Mouse (Mus musculus) heart, postnatal 10 days (tissue): ENCODE measurements at regions not wholly inside any gene's neighbourhood (a gene's known extent, or its start where the extent isn't known, plus 50 kb on each side); places are given as distances from the start of the nearest gene placed in this dataset.

Experiments used
- DNase-seq, 2 experiments: peaks; one replicate each; pipeline ENCODE4 v3.0.0; 2021
- intact Hi-C: fragments of 180-260 bp; cut with DNase I; formaldehyde crosslinking; loops from one replicate; pipeline ENCODE4 v1.15.1; 2025

DNA sequence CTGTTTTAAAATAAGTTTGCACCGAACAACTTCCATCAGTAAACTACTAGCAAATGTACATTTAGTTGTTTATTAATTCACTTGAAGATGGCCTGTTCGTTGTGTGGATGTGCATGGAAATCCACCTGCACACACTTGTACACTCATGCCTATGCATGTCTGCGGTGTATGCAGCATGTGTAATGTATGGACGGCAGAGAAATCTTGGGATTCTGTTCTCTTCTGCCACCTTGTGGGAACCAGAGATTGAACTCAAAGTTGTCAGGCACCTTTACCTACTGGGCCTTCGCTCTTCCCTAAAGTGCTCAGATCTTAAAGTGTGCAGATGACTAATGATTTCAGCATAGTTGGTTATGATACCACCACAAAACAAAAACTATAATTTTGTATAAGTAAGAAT, 137.4 kb downstream of the Kitl start:
- peak; percentile 16 to 24 for DNase-seq
- intact Hi-C loops: loop anchor here (5.0 to 10.0 kb wide), 3 partner anchors 136 to 511 kb away; partner anchors contain the start of gene Kitl

DNA sequence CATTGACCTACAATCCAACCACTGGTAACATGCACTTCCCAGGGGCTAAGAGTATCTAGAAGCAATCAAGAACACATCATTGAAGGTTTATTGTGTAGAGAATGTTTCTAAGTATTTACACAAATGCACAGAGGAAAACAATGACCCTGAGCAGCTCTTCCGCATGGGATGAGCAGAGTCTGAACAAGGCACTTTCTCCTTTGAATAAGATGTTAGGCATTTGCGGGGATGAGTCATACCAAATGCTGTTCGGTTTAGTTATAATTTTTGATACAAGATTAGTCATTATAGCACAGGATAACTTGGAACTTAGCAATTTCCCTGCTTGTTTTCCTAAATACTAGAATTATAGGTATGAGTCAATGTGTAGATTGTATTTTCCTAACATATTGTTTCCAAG, 137.9 kb downstream of the Kitl start:
- intact Hi-C loops: loop anchor here (5.0 to 10.0 kb wide), 3 partner anchors 136 to 511 kb away; partner anchors contain the start of gene Kitl
- DNase-seq: no peak

DNA sequence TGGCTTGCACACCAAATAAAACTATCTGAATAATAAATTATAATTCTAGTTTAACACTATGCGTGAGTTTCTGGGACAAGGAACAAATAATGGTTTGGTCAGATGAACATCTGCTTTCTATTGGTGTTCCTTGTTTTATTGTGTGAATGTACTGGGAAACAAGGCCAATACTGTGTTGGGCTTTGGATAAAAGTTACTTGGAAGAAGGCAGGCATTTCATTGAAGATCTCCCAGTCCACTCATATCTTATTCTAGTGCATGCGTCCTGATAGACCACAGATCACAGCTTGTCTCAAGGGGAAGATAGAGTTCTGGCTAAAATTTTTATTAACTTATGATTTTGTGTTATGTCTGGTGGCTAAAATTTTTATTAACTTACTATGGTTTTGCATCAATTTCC, 140.1 kb downstream of the Kitl start:
- DNase-seq: no peak
- intact Hi-C loops: loop anchor here (5.0 to 10.0 kb wide), 2 partner anchors 118 to 321 kb away; no protein-coding TSS in a partner anchor

DNA sequence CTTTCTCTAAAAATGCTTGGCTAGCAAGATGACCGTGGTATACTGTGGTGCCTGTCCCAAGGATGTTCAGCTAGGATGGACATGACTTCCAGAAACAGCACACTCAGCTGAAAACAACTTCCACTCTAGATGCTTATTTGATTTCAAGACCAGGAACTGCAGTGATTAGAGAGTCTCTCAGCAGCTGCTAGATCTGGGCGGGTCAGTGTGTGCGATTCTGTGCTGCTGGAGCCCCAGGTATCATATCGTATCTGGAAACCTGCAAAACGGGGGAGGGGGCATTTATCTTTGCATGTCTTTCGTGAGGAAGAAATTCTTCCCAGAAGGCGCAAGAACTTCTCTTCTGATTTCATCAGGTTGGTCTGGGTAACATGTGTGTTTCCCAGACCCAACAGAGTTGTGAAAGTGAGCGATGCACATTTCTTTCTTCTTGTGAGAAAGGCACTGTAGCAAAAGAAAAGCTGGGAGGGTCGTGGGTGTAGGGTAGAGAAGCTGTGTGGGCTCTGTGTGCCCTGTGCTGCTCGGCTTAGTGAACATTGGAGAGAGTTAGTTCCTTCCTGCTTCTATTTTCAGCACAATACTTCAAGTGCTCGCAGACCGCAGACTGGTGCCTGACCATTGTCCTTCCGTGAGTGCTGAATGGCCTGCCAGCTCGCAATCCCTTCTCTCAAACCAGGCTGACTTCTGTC, 144.6 kb downstream of the Kitl start:
- intact Hi-C loops: loop anchor here (5.0 to 10.0 kb wide), 3 partner anchors 123 to 405 kb away; partner anchors contain the start of gene Csl

DNA sequence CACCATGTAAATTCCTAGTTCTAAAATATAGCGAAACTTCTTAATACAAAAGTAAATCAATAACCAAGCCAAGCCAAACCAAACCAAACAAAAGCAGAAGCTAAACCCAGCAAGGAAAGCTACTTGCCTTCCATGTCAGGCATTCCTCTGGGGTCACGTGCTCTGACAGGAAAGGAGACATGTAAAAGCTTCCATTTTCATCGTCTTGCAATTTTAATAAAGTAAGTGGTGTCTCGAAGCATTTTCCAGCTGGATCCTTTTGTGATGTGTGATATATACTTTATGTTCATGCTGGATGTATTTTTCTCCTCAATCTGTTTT, 145.1 kb downstream of the Kitl start:
- intact Hi-C loops: loop anchor here (10.0 kb wide), 1 partner anchor 406 kb away; the partner anchor contains the start of gene Csl
- DNase-seq: no peak

More for the DNA sequence above, 144.6 kb downstream of the Kitl start:
- DNase-seq: peak; percentile 51 to 61

DNA sequence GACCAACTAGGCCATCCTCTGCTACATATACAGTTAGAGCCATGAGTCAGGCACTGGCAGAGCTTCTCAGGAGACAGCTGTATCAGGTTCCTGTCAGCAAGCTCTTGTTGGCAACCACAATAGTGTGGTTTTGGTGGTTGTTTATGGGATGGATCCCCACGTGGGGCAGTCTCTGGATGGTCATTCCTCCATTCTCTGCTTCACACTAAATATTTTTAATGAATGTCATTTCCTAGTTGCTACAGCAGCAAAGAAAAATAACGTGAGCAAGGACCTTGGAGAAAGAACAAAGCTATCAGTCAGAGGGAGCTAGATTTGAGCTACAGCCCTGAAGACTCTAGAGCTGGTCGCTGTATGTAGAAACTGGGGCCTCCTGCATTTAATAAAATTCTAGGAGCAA, 145.7 kb downstream of the Kitl start:
- intact Hi-C loops: loop anchor here (10.0 kb wide), 1 partner anchor 406 kb away; the partner anchor contains the start of gene Csl
- DNase-seq: peak; percentile 9 to 10

DNA sequence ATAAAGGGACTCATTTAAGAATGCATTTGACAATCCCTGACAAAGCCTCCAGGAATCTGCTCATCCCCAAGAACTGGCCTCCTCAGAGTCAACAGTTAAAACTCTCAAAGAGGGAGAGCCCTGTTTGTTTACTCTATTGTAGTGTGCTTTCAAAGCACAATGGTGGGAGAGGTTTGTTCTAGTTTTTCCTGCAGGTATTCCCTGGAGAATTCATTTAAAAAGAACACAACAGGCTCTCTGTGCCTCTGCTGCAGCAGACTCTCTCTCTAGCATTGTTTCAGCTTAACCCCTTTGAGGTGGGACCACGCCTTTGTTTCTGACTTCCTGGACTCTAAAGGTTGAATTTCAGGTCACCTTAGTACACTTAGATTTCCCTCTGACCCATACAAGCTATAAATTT, 149.1 kb downstream of the Kitl start:
- intact Hi-C loops: loop anchor here (10.0 kb wide), 1 partner anchor 410 kb away; the partner anchor contains the start of gene Csl

DNA sequence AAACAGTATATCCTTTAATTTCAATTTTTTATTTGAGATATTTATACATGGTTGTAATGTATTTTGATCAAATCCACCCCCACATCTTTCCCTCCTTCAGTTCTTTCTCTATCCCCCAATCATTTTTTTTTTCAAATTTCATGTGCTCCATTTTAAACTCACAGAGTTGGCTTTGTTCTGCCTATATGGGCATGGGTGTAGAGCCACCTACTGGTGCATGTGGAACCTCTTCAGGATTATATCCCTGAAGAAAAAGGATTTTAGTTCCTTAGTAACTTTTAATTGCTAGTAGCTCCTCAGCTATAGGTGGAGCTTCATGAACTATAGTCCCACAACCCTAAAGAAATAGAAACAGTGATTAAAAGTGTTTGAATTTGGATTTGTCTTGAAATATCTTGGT, 155.4 kb downstream of the Kitl start:
- DNase-seq: peak; percentile 21 to 36
- intact Hi-C loops: loop anchor here (2.0 to 10.0 kb wide), 3 partner anchors 304 to 530 kb away; no protein-coding TSS in a partner anchor

More for the DNA sequence above, 149.1 kb downstream of the Kitl start:
- DNase-seq: no peak

DNA sequence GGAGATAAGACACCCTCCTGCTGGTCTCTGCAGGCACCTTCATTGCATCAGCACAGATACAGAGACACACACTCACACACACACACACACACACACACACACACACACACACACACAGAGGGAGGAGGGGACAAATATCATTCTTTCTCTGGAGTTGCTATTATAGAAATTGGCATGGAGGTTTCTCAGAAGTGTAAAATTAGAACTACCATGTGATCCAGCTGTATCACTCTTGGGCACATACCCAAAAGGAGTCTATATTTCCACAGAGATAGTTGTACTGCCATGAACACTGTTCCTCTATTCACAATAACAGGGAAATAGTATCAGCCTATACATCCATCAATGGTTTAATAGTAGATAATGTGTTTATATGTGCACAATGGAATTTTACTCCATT, 137.8 kb upstream of the Gm4301 start:
- DNase-seq: peak in 1 of 2 experiments; percentile 5
- intact Hi-C loops: no loop called here

DNA sequence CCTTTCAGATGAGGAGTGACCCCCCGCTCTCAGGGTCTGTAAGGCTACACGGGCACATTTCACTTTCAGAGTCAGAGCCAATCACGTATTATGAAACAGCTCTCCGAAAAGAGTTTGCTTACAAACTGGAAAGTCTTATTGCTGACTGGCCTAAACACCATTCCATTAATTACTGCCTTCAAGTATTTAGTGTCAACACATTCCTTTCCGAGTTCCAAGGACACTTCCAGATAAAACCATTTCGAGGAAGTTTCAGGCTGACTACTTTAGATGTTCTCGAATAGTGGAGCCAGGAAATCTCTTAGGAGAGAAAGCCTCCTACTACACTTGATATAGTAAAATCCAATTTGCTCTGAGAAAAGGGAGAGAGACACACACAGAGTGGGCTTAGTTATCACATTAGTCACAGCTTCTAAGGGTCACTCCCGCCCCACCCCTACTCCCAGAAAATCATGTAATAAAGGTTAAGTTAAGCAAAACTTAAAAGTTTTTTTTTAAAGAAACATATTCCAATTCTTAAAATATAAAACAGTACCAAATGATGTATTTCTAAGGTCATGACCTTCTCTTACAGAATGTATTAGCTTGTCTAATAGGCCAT, 136.3 kb upstream of the Gm4301 start:
- intact Hi-C loops: no loop called here
- no peak for DNase-seq

DNA sequence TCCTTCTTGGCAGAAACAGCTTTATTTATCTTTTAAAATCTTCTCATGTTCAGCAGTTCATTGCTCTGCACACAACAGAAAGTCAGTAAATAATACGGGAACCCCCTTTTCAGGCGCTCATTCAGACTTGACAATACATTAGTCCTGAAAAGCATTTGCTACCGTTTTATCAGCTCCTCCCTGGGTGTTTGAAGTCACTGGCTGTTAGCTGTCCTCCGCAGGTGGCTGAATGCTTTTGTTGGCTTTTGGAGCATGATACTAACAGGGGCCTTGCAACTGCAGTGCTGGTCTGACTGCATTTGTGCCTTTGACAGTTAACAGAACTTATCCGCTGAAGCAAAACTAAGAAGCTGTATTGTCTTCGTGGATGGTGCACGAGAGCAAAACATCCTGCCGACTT, 135.0 kb upstream of the Gm4301 start:
- DNase-seq: no peak
- intact Hi-C loops: no loop called here

DNA sequence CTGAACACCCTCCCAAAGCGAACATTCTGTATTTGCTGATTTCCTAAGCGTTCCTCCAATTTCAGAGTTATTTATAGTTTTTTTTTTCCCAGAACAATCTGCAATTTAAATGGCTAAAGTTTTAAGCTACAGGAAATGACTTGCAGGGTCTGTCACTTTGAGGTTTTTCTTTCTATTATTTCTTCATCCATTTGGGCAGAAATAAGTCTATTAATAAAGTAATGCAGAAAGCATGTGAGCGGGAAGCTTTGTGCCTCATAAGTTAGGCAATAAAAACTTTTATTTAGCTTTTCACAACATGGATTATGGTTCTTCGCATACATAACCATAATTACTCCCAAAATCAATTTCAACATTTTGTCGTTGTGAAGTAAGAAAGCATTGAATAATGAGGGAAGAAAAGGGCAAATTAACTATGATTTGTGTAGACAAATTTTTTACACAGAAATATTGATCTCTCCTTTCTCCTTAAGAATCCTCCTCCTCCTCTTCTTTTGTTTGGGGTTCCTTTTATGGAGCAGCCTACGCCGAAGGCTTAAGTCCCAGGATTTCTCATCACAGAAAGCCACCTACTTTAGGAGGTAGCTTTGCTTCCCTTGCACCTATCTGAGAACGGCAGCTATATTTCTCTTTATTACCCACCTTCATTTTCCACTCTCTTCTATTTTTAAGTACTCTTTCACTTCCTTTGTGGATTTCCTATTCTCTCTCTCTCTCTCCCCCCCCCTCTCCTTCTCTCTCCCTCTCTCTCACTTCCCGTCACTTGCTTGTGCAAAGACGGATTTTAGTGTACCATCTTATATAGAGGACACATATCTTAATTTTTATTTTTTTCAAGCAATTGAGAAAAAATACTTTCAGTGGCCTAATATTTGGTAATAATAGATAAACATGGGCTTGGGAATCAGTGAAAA, 128.6 kb upstream of the Gm4301 start:
- intact Hi-C loops: no loop called here
- DNase-seq: no peak

DNA sequence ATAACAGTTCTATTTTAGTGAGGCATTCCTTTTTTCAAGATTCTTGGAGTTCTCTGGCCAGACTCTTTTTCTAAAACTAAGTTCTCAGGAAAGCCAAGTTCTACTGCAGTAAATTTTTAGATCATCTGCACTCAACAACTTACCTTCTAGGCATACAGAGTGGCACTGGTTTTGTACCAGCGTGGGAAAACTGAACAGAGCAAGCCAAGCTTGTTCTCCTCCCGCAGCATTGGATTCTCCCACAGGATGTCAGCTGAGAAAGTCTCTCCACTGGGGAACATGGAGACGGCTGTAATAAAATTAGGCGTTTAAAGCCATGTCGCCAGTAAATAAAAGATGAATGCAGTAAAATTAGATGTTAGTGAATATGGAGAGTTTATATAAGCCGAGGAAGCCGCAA, 124.8 kb upstream of the Gm4301 start:
- DNase-seq: no peak
- intact Hi-C loops: no loop called here

DNA sequence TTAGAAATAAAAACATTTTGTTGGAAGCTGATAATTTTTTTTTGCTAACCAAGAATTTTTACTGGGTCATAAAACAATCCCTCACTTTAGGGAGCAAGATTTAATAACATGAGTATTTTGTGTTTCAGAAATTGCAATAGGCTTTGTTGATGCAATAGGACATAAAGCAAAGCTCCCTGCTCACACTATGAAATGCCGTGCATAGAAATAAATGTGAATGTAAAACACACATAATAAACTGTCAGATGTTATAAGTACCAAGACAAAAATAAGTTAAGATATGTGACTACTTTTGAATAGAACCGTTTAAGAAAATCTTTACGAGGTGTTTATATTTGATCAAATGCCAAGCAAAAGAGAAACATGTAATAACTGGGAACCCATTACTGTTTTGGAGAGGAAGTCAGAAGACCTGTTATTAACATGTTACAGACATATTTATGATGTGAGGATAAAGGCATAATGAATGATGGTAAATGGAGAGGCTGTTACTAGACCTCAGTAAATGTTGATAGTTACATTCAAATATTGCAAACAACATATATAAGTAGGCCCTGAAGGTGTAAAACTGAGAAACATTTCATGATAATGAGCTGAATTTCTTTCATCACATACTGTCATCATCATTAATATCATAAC, 110.9 kb upstream of the Gm4301 start:
- intact Hi-C loops: no loop called here
- DNase-seq: no peak

DNA sequence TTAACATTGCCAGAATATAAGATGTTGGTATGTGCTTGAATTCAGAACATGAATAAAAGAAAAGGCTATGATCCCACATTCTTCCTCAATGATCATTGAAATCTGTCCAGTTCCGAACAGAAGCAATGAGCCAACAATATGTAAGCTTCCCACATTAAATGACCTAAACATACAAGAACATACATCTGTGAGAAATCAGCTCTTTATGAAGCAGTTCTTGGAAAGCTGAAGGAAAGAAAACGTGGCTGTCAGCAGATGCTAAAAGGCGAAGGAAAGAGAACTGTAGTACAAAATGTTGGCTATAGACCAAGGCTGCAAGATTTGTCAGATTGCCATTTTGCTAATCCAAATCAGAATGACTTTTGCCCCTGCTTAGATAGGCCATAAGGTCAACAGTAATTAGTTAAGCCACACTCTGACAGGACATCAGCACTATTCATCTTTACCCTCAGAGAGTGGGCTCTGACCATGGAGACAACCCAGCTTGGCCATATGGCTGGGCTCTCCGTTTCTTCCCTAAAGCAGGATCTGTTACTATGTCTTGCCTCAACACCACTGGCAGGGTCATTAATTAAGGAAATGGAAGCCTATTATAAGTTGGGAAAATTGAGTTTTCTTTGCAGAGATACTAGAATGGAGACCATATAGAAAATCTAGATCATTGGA, 76.1 kb upstream of the Gm4301 start:
- DNase-seq: no peak
- intact Hi-C loops: no loop called here

DNA sequence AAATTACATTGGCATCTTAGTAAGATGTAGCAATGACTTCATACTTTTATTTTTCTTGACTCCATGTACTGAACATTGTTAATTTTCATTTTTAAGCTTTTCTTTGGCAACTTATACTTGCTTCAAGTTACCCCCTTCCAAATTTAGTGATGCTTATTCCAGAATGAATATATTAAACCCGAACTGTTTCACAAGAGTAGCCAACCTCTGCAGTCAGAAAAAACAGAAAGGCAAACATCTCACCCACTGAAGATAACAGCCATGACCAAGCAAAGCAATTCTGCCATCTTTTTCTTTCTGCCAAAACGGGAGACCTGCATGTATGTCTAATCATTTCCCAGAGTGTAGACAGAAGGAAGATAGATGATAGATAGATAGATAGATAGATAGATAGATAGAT, 72.0 kb upstream of the Gm4301 start:
- intact Hi-C loops: no loop called here
- no peak for DNase-seq

DNA sequence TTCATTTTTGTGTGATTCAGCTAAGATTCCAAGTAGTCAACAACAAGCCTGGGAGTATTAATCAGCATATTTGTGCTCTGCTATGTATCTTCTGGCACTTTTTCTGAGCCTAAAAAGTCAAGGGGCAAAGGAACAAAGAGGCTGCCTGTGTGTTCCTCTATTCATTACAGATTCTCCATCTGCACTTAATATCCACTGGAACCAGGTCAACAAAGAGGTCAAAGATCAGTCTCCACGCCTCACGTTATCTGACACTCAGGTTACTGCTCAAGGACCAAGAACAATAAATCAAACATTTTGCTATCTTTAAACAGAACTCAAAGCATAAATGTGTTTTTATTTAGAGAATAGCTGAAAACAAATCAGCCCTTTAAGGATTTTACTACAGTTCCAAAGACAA, 71.4 kb upstream of the Gm4301 start:
- DNase-seq: no peak
- intact Hi-C loops: no loop called here

DNA sequence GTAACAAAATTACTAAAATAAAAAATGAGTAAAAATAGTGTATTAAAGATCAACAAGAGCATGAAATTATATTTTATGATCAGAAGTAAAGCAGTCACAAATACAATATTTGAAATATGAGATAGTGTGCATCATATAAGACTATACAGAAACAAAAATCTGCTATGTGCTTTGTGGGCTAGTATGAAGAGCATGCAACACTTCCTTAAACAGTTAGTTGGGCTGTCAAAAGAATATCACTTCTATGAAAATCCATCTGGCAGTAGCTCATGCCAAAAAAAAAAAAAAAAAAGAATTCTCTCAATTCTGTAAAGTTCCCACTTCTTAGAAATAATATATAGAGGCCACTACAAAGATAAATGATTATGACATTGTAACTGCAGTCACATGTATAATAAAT, 53.0 kb upstream of the Gm4301 start:
- DNase-seq: no peak
- intact Hi-C loops: no loop called here
